ENCODE assay signal across 18 mouse cellular contexts in genomic region chr17:48505006-48505405, GRCm38 (mm10). TPM values are rescaled to one million over a fixed set of nuclear protein-coding genes. Genes with fewer than 3 reads are reported as not detected.
DNase-seq lines count a peak whose midpoint lies in the region; ATAC-seq and TF ChIP-seq lines count a peak whose summit lies in the region.
"Had no signal": no experiment of that assay in that cellular context is flagged by ENCODE, and none has a peak within 500 bp of the region (broad histone marks: within the 10 kb centered on the region; RNA-seq: fewer than 3 reads in every experiment).

No protein-coding gene starts in this region.

- H3K36me3 ChIP-seq in heart, postnatal 0 days (replicated peaks; ENCODE audit: control insufficient read depth, insufficient read depth, low read length) = no peaks in the 10 kb centered on the region
- no peaks in the 10 kb centered on the region for H3K36me3 ChIP-seq in heart, embryonic 10.5 days
- no peaks in the 10 kb centered on the region for H3K36me3 ChIP-seq in forebrain, embryonic 13.5 days (ENCODE audit: poor library complexity, severe bottlenecking)
- H3K36me3 ChIP-seq in midbrain, embryonic 16.5 days (ENCODE audit: control insufficient read depth, insufficient read depth, low read length) = no peaks in the 10 kb centered on the region
- H3K36me3 ChIP-seq: embryonic facial prominence, embryonic 12.5 days; intestine, embryonic 15.5 days; limb, embryonic 15.5 days; lung, embryonic 15.5 days had no signal

- ATAC-seq in heart, postnatal 0 days (ENCODE audit: insufficient read depth, low read depth) = no peak
- ATAC-seq in forebrain, embryonic 13.5 days = no peak
- no peak for ATAC-seq in midbrain, embryonic 16.5 days
- no peak for ATAC-seq in megakaryocyte progenitor cell, adult 5-6 weeks (replicated peaks; ENCODE audit: poor library complexity)
- ATAC-seq: intestine, embryonic 15.5 days; Patski had no signal

- DNase-seq in heart, postnatal 0 days (ENCODE audit: low spot score) = peak; percentile 12
- DNase-seq in heart, embryonic 10.5 days (ENCODE audit: low spot score) = no peak
- peak; percentile 28 for DNase-seq in brain, adult 2 months (ENCODE audit: low read depth, low spot score)
- DNase-seq in right cerebral cortex, postnatal 14 days = no peak
- DNase-seq in frontal cortex, adult 2 months (ENCODE audit: extremely low spot score in 1 of 2, low spot score in 1 of 2) = no peak
- DNase-seq: adrenal gland, adult 2 months; kidney, postnatal 14 days; right cerebral cortex, adult 18-20 months had no signal

- H3K4me1 ChIP-seq in heart, postnatal 0 days (ENCODE audit: control insufficient read depth, insufficient read depth) = no peaks in the 10 kb centered on the region
- H3K4me1 ChIP-seq in heart, embryonic 10.5 days = peaks cover 6% of the 10 kb centered on the region; the same call in 1 of the 2 replicates
- peaks cover 20% of the 10 kb centered on the region for H3K4me1 ChIP-seq in forebrain, embryonic 13.5 days
- H3K4me1 ChIP-seq in midbrain, embryonic 16.5 days (ENCODE audit: control insufficient read depth, insufficient read depth, low read length) = peaks cover 10% of the 10 kb centered on the region
- H3K4me1 ChIP-seq: intestine, embryonic 15.5 days; limb, embryonic 15.5 days; lung, embryonic 15.5 days; megakaryocyte, embryonic 14.5 days had no signal

- no peak for TF ChIP-seq CTCF in heart, postnatal 0 days (IDR thresholded peaks at IDR 0.05; ENCODE audit: low read depth)

- WGBS in heart, postnatal 0 days = 29% methylated on average over 3 of the region's 3 CpGs
- WGBS in heart, embryonic 10.5 days = 26% methylated on average over 3 of the region's 3 CpGs
- 0% methylated on average over 3 of the region's 3 CpGs for WGBS in forebrain, embryonic 13.5 days
- WGBS in midbrain, embryonic 16.5 days = 1% methylated on average over 3 of the region's 3 CpGs

- no peaks in the 10 kb centered on the region for H3K9me3 ChIP-seq in heart, postnatal 0 days (replicated peaks; ENCODE audit: control insufficient read depth, low read length)
- H3K9me3 ChIP-seq in heart, embryonic 10.5 days = no peaks in the 10 kb centered on the region
- 0 out of 2 replicates have a peak, but pooled peaks cover 4% of the 10 kb centered on the region for H3K9me3 ChIP-seq in forebrain, embryonic 13.5 days (replicated peaks)
- no peaks in the 10 kb centered on the region for H3K9me3 ChIP-seq in midbrain, embryonic 16.5 days (replicated peaks; ENCODE audit: control insufficient read depth, low read length, poor library complexity, severe bottlenecking)
- H3K9me3 ChIP-seq: embryonic facial prominence, embryonic 12.5 days; intestine, embryonic 15.5 days; limb, embryonic 15.5 days; lung, embryonic 15.5 days had no signal

- H3K27me3 ChIP-seq in heart, postnatal 0 days (ENCODE audit: control insufficient read depth, insufficient read depth, low read length) = no peaks in the 10 kb centered on the region
- H3K27me3 ChIP-seq in heart, embryonic 10.5 days (ENCODE audit: insufficient read depth, poor library complexity, severe bottlenecking) = no peaks in the 10 kb centered on the region
- H3K27me3 ChIP-seq in forebrain, embryonic 13.5 days = no peaks in the 10 kb centered on the region
- no peaks in the 10 kb centered on the region for H3K27me3 ChIP-seq in midbrain, embryonic 16.5 days (ENCODE audit: control insufficient read depth, insufficient read depth, low read depth, low read length)
- H3K27me3 ChIP-seq: embryonic facial prominence, embryonic 12.5 days; intestine, embryonic 15.5 days; limb, embryonic 15.5 days; lung, embryonic 15.5 days; megakaryocyte, embryonic 14.5 days; Patski had no signal

- H3K27ac ChIP-seq in heart, postnatal 0 days (ENCODE audit: low read depth) = 0 out of 2 replicates have a peak overlapping the region, but pooled peaks have one; percentile 15
- H3K27ac ChIP-seq in heart, embryonic 10.5 days = no peak overlapping the region; the same call in 1 of the 2 replicates
- H3K27ac ChIP-seq in forebrain, embryonic 13.5 days = peak overlapping the region; percentile 48
- peak overlapping the region; percentile 46; the same call in 1 of the 2 replicates for H3K27ac ChIP-seq in midbrain, embryonic 16.5 days (ENCODE audit: low read length)
- H3K27ac ChIP-seq: embryonic facial prominence, embryonic 12.5 days; intestine, embryonic 15.5 days; left cerebral cortex, adult 2 months; limb, embryonic 15.5 days; lung, embryonic 15.5 days had no signal

- no peak for TF ChIP-seq EP300 in heart, postnatal 0 days (IDR thresholded peaks at IDR 0.05; ENCODE audit: low read depth)

- H3K4me3 ChIP-seq in heart, postnatal 0 days (ENCODE audit: low read depth, low read length) = no peak overlapping the region
- no peak overlapping the region for H3K4me3 ChIP-seq in heart, embryonic 10.5 days
- no peak overlapping the region for H3K4me3 ChIP-seq in forebrain, embryonic 13.5 days
- H3K4me3 ChIP-seq in midbrain, embryonic 16.5 days (ENCODE audit: low read depth, low read length) = no peak overlapping the region
- H3K4me3 ChIP-seq: embryonic facial prominence, embryonic 12.5 days; intestine, embryonic 15.5 days; left cerebral cortex, adult 2 months; limb, embryonic 15.5 days; lung, embryonic 15.5 days; megakaryocyte, embryonic 14.5 days had no signal

- H3K4me2 ChIP-seq in heart, postnatal 0 days (ENCODE audit: low read depth, low read length) = no peak overlapping the region
- no peak overlapping the region for H3K4me2 ChIP-seq in forebrain, embryonic 13.5 days
- no peak overlapping the region for H3K4me2 ChIP-seq in midbrain, embryonic 16.5 days (ENCODE audit: low read length)
- H3K4me2 ChIP-seq: embryonic facial prominence, embryonic 12.5 days; intestine, embryonic 15.5 days; limb, embryonic 15.5 days; lung, embryonic 15.5 days had no signal

- no peak overlapping the region for H3K9ac ChIP-seq in heart, postnatal 0 days (replicated peaks; ENCODE audit: low read depth, low read length)
- H3K9ac ChIP-seq in forebrain, embryonic 13.5 days = 0 out of 2 replicates have a peak overlapping the region, but pooled peaks have one; percentile 9
- H3K9ac ChIP-seq in midbrain, embryonic 16.5 days (ENCODE audit: low read depth, low read length) = no peak overlapping the region
- H3K9ac ChIP-seq: embryonic facial prominence, embryonic 12.5 days; intestine, embryonic 15.5 days; limb, embryonic 15.5 days; lung, embryonic 15.5 days had no signal

RNA-seq across cellular contexts. Expression of gene Unc5cl, which starts 50.3 kb away (rescaled TPM):
- total RNA-seq in heart, postnatal 0 days (2014; rRNA removed; ENCODE audit: low replicate concordance) = 1.4 TPM in 1 of 2 replicates, not detected in the other
- polyA plus RNA-seq in heart, postnatal 0 days (2015; fragmentation: Nextera tagmentation; extraction: Ambion mirVana) = 0.14 TPM in 1 of 2 replicates, not detected in the other
- polyA plus RNA-seq in heart, embryonic 10.5 days (2016; fragmentation: Nextera tagmentation; extraction: Ambion mirVana) = 0.20 and 0.26 TPM in 2 replicates
- polyA plus RNA-seq in forebrain, embryonic 13.5 days (2015; fragmentation: Nextera tagmentation; extraction: Ambion mirVana) = 0.15 and 0.37 TPM in 2 replicates
- polyA plus RNA-seq in midbrain, embryonic 16.5 days (2015; fragmentation: Nextera tagmentation; extraction: Ambion mirVana) = 0.21 TPM in 1 of 2 replicates, not detected in the other
- polyA plus RNA-seq in frontal cortex, adult 2 months (2012; rRNA removed) = 0.08 TPM in 1 of 2 replicates, not detected in the other
- total RNA-seq in megakaryocyte progenitor cell, adult 5-6 weeks (2015) = 0.42 and 0.66 TPM in 2 replicates
- total RNA-seq in megakaryocyte progenitor cell, adult 5-6 weeks (2017) = 0.79 and 3.6 TPM in 2 replicates
- total RNA-seq: adrenal gland, adult 2 months had no signal
- polyA plus RNA-seq: adrenal gland, adult 2 months had no signal

RNA-seq across cellular contexts. Expression of gene Tspo2, which starts 53.7 kb away (rescaled TPM):
- total RNA-seq in heart, postnatal 0 days (2014; rRNA removed; ENCODE audit: low replicate concordance) = not detected in 2 replicates
- polyA plus RNA-seq in heart, postnatal 0 days (2015; fragmentation: Nextera tagmentation; extraction: Ambion mirVana) = 0.63 and 0.75 TPM in 2 replicates
- polyA plus RNA-seq in heart, embryonic 10.5 days (2016; fragmentation: Nextera tagmentation; extraction: Ambion mirVana) = 0.43 and 0.67 TPM in 2 replicates
- polyA plus RNA-seq in forebrain, embryonic 13.5 days (2015; fragmentation: Nextera tagmentation; extraction: Ambion mirVana) = 1.7 and 2.4 TPM in 2 replicates
- 1.8 and 1.9 TPM in 2 replicates for polyA plus RNA-seq in midbrain, embryonic 16.5 days (2015; fragmentation: Nextera tagmentation; extraction: Ambion mirVana)
- 0.06 TPM in 1 of 2 replicates, not detected in the other for polyA plus RNA-seq in frontal cortex, adult 2 months (2012; rRNA removed)
- 5.9 and 18.8 TPM in 2 replicates for total RNA-seq in megakaryocyte progenitor cell, adult 5-6 weeks (2015)
- 4.2 and 6.8 TPM in 2 replicates for total RNA-seq in megakaryocyte progenitor cell, adult 5-6 weeks (2017)
- total RNA-seq: adrenal gland, adult 2 months; left cerebral cortex, adult 2 months had no signal
- polyA plus RNA-seq: adrenal gland, adult 2 months had no signal

Comparison
In these comparisons a context has a peak if more than half of its experiments do, and no peak if none do; other contexts are left out.
1. DNase-seq: peak in heart, postnatal 0 days (single experiment) and brain, adult 2 months (single experiment); none in heart, embryonic 10.5 days (single experiment), right cerebral cortex, postnatal 14 days (single experiment) and frontal cortex, adult 2 months (0 of 2).